Mouse (Mus musculus): Measurements from ENCODE around the gene Pdha2.

The Pdha2 gene

GRCm38 (mm10) chr3:141212255-141212654 is at the start of gene Pdha2:
TSS of gene Pdha2 (minus strand) at chr3:141212355.
- DNase-seq: no peak

GRCm38 (mm10) chr3:141260518-141260917 is 48.4 kb upstream of the Pdha2 start:
- DNase-seq: no peak

- DNase-seq: no peak
Observed at GRCm38 (mm10) chr3:141251440-141251839, 39.3 kb upstream of the Pdha2 start.

- no peak for DNase-seq
Observed at GRCm38 (mm10) chr3:141244725-141245298, 32.7 kb upstream of the Pdha2 start.

GRCm38 (mm10) chr3:141238071-141238470 is 25.9 kb upstream of the Pdha2 start:
- no peak for DNase-seq

GRCm38 (mm10) chr3:141229148-141229547 is 17.0 kb upstream of the Pdha2 start:
- DNase-seq: no peak

DNA sequence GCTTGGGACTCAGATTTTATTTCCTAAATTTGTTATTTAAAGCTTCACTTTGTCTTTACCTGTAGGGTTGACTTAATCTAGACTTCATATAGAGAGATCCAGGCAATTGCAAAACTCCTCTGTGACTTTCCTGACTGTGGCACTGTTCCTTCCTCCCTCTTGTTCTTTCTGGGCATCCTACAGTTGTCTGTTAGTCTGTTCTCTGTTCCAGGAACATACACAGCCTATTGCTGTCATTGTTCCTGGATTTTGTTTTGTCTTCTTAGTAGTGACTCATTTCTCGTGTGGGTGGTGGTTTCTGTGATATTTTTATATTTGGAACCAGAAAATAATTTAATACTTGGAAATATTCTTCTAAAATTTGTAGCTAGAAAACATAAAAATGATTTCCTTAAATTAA is 10.2 kb upstream of the Pdha2 start:
- DNase-seq: no peak

DNA sequence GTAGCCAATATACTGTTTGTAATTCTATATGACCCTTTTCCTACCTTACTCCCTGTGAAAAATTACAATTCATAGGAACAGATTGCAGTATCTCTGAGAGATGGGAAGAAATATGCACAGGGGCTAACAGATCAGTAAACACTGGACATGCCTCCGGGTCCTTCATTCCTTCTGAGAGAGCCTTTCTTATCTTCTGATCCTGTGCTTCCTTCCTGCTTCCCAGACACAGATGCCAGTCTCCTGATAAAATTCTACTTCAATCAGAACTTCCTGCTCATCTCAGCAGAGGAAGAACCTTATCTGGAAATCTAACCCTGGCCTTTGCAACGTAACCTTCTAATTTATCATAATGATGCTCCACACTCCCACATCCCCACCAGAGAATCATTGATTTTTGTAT is 6.4 kb upstream of the Pdha2 start:
- DNase-seq: no peak

DNA sequence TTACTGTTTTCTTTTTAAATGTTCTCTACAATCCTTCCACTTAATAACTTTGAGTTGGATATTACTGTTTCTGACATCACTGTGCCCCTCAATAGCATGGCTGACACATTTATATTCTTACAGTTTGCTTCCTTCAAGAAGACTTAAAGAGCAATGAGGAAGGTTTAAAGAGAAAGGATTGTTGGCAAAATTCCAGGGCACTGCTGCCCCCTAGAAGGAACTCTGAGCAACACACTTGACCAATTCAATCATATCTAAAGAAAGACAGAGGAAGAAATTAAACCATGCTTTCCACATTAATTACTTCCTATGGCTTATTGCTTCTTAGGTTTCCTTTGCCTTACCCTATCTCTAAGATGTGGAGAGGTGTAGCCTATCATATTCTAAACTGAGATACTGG is 4.8 kb upstream of the Pdha2 start:
- no peak for DNase-seq

GRCm38 (mm10) chr3:141216237-141216636 is 4.1 kb upstream of the Pdha2 start:
- DNase-seq: no peak

GRCm38 (mm10) chr3:141214789-141215188 is 2.6 kb upstream of the Pdha2 start:
- no peak for DNase-seq

- DNase-seq: no peak
Observed at GRCm38 (mm10) chr3:141214197-141214596, 2.0 kb upstream of the Pdha2 start.

DNA sequence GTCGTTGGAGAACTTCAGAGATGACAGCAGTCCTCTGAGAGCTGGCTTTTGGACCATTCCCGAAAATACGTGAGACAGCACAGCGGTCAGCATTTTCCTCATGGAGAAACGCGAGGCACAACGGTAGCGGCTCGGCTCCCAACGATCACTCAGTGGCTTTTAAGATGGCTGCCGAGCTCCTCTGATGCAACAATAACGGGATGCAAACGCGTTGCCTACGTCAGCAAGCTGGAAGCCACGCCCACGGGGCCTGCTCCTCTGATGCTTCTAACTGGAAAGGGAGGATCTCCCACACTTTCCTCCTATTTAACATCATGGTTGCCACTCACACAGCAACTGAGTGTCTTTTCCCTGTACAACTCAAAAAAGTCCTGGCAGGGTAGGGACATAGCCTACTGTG is 511 bp downstream of the Pdha2 start:
- DNase-seq: no peak

- DNase-seq: no peak
Observed at GRCm38 (mm10) chr3:141201766-141202165, 10.4 kb downstream of the Pdha2 start.

DNA sequence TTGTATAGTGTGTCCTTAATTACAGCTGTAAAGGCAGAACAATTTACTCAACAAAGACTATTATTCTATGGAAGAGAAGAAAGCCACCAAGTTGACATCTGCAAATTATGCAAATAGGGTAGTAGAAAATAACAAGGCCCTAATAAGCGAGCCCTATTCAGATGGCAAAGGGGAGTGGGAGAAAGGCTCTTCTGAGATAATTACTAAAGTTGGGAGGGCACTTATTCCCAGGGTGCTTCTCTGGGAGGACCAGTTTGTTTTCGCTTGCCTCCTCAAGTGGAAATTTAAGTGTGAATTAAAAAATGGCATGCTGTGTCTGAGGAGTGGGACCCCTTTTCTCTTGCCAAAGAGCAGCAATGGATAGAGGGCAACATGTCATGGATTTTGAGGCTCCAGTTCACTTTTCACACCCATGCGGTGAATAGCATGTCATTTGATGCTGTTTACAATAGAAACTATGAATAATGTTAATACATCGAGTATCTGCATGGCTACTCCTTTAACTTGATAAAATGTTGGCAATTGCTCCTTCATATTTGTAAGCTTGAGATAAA is 14.8 kb downstream of the Pdha2 start:
- no peak for DNase-seq

DNA sequence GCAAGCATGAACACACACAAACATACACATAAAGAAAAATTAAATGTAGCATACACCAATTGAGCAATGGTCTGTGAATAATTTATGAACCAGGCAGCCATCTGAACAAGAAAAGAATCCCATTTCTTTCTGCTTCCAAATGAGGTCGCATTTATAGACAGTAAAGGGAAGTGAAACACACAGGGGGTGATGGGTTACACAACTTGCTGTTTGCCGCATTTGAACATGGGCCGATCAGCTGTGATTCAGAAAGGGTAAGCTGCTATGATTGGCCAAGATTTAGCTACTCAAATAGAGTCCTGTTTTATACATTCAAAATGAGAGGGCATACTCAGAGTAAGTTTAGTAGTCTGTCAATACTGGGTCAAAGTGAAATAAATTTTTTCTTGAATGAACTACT is 20.5 kb downstream of the Pdha2 start:
- no peak for DNase-seq

DNA sequence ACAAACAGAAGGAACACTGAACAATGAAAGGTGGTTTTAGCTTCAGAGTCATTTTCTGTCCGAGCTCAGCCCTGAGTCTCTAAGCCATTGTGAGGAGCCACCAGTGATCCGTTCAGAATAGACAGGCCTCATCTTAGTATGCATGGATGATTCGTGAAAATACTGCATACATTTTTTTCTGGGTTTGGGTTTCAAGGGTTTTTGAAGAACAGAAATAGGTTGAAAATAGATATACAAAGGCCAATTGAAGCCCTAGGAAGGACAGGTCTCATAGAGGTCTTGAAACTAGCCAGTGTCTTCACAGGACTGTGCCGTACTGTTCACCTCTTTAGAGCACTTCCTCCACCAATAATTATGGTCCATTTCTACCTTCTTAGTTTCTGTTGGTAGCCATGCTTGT is 21.7 kb downstream of the Pdha2 start:
- DNase-seq: no peak

- DNase-seq: no peak
Observed at GRCm38 (mm10) chr3:141160986-141161385, 51.2 kb downstream of the Pdha2 start.
